Mouse (Mus musculus): ENCODE measurements around the gene Defb22. TPM values are rescaled to one million over a fixed set of nuclear protein-coding genes. Genes with fewer than 3 reads are reported as not detected.

Defb22 gene
- not detected in 2 replicates for polyA plus RNA-seq (2012; ENCODE audit: insufficient read depth, insufficient read length, missing spikeins)

GRCm38 (mm10) chr2:152490038-152490437, at the start of gene Defb22:
Gene Defb22, minus strand, starts transcription at chr2:152490138.
- Histone ChIP-seq H3K4me1 (ENCODE audit: control insufficient read depth, insufficient read depth, low read length) (peaks cover 2% of the 10 kb centered on the region; the same call in 1 of the 2 replicates), H3K27ac (ENCODE audit: insufficient read depth, low read depth, low read length) (no peak within 1 kb of the TSS), H3K4me3 (ENCODE audit: insufficient read depth, low read length) (no peak within 1 kb of the TSS)
- no peak for TF ChIP-seq CTCF (IDR thresholded peaks at IDR 0.05; ENCODE audit: low read depth, low read length)
- TF ChIP-seq POLR2A (IDR thresholded peaks at IDR 0.05; ENCODE audit: borderline replicate concordance, low read depth, low read length), result no peak

DNA sequence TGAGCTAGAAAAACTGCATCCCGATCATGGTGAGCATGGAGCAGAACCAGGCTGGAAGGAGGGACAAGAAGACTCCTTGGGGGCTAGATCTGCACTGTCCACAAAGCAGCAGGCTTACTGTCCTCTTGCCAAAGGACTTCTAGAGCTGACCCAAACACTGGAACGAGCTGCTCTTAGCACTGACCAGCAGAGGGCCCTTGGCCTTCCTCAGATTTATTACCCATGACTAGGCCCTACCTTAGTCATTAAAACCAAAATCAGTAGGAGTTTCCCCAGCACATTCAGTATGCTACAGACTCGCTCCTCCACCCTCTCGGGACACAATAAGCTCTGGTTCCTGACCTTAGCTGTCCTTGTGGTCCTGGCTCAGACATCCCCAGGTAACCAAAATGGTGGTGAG, 28.0 kb upstream of the Defb22 start, which contains the start of gene Defb28:
Gene Defb28 (plus strand): TSS at position 275 of the 400 bp plus-strand sequence.
- no peak within 1 kb of the TSS for H3K27ac ChIP-seq (ENCODE audit: insufficient read depth, low read depth, low read length)
- H3K4me3 ChIP-seq (ENCODE audit: insufficient read depth, low read length), result no peak within 1 kb of the TSS
- TF ChIP-seq CTCF (IDR thresholded peaks at IDR 0.05; ENCODE audit: low read depth, low read length) (no peak), POLR2A (IDR thresholded peaks at IDR 0.05; ENCODE audit: borderline replicate concordance, low read depth, low read length) (no peak)
- no peaks in the 10 kb centered on the region for H3K4me1 ChIP-seq (ENCODE audit: control insufficient read depth, insufficient read depth, low read length)

DNA sequence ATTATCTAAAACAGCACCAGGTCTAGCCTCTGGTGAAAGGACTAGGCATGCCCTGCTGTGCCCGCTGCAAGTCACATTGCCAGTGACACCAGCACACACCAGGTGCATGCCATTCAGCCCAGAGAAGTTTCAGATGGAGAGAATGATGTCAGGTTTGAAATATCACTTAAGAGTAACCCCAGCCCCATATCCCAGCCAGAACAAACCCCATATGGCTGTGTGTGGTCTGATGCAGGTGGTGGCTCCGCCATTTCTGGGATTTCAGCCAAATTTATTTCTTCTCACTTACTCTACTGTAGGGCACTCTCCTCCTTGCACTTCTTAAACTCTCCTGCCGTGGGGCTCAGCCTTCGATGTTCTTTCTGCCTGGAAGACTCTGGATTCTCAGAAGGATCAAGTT, 26.1 kb upstream of the Defb22 start:
- TF ChIP-seq CTCF (IDR thresholded peaks at IDR 0.05; ENCODE audit: low read depth, low read length), result no peak
- TF ChIP-seq POLR2A (IDR thresholded peaks at IDR 0.05; ENCODE audit: borderline replicate concordance, low read depth, low read length), result no peak
- H3K4me3 ChIP-seq (ENCODE audit: insufficient read depth, low read length), result no peak overlapping the region
- no peak overlapping the region for H3K27ac ChIP-seq (ENCODE audit: insufficient read depth, low read depth, low read length)
- peaks cover 3% of the 10 kb centered on the region; the same call in 1 of the 2 replicates for H3K4me1 ChIP-seq (ENCODE audit: control insufficient read depth, insufficient read depth, low read length)

GRCm38 (mm10) chr2:152511592-152511991, 21.7 kb upstream of the Defb22 start, which contains the start of gene Defb26:
Gene Defb26, minus strand, starts transcription at chr2:152511692.
- H3K4me1 ChIP-seq (ENCODE audit: control insufficient read depth, insufficient read depth, low read length), result peaks cover 3% of the 10 kb centered on the region; the same call in 1 of the 2 replicates
- H3K27ac ChIP-seq (ENCODE audit: insufficient read depth, low read depth, low read length), result no peak within 1 kb of the TSS
- no peak for TF ChIP-seq CTCF (IDR thresholded peaks at IDR 0.05; ENCODE audit: low read depth, low read length)
- TF ChIP-seq POLR2A (IDR thresholded peaks at IDR 0.05; ENCODE audit: borderline replicate concordance, low read depth, low read length), result no peak
- no peak within 1 kb of the TSS for H3K4me3 ChIP-seq (ENCODE audit: insufficient read depth, low read length)

GRCm38 (mm10) chr2:152503950-152504349, 14.0 kb upstream of the Defb22 start:
- no peak overlapping the region for H3K27ac ChIP-seq (ENCODE audit: insufficient read depth, low read depth, low read length)
- H3K4me1 ChIP-seq (ENCODE audit: control insufficient read depth, insufficient read depth, low read length), result no peaks in the 10 kb centered on the region

DNA sequence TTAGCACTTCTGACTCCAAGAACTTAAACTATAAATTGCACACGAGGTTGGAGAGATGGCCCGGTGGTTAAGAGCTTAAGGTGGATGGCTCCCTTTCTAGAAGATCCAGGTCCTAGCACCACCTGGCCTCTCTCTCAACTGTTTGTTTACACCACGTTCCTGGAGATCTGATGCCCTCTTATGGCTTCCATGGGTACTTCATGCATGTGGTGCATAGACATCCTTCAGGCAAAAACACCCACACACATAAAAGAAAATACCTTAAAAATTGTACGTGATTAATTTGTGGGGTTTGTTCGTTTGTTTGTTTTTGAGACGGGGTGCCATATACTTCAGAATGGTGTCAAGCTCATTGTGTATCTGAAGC, 10.9 kb upstream of the Defb22 start:
- Histone ChIP-seq H3K27ac (ENCODE audit: insufficient read depth, low read depth, low read length) (no peak overlapping the region), H3K4me1 (ENCODE audit: control insufficient read depth, insufficient read depth, low read length) (no peaks in the 10 kb centered on the region), H3K4me3 (ENCODE audit: insufficient read depth, low read length) (no peak overlapping the region)
- TF ChIP-seq CTCF (IDR thresholded peaks at IDR 0.05; ENCODE audit: low read depth, low read length), result no peak
- TF ChIP-seq POLR2A (IDR thresholded peaks at IDR 0.05; ENCODE audit: borderline replicate concordance, low read depth, low read length), result no peak

More at GRCm38 (mm10) chr2:152503950-152504349, 14.0 kb upstream of the Defb22 start:
- TF ChIP-seq CTCF (IDR thresholded peaks at IDR 0.05; ENCODE audit: low read depth, low read length) (no peak), POLR2A (IDR thresholded peaks at IDR 0.05; ENCODE audit: borderline replicate concordance, low read depth, low read length) (no peak)
- no peak overlapping the region for H3K4me3 ChIP-seq (ENCODE audit: insufficient read depth, low read length)

DNA sequence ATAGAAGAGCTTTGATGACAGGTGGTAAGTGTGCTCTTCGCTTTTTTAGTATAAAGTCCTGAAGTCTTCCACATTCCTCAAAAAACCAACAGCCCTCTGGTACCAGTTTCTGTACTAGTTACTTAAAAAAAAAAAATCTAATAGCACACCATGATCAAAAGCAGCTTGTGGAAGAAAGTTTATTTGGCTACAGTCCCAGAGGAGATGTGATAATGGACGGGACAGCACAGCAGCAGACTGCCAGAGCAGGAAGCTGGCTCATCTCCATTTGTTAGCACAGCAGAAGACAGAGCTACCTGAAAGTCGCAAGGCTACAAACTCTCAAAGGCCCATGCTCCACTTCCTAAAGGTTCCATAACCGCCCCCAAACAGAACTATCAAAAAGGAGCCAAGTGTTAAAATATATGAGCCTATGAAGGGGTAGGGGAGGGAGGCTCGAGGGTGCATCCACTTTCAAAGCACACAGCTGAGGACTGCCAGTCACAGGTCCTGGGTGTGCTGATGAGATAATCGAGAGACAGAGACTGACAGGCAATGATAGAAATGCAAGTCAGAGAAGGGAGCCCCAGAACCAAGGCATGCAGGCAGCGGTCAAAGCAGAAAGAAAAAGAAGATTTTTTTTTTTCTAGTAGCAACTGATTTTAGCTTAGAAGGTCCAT, 10.4 kb upstream of the Defb22 start:
- H3K4me3 ChIP-seq (ENCODE audit: insufficient read depth, low read length), result no peak overlapping the region
- no peak overlapping the region for H3K27ac ChIP-seq (ENCODE audit: insufficient read depth, low read depth, low read length)
- TF ChIP-seq CTCF (IDR thresholded peaks at IDR 0.05; ENCODE audit: low read depth, low read length) (no peak), POLR2A (IDR thresholded peaks at IDR 0.05; ENCODE audit: borderline replicate concordance, low read depth, low read length) (no peak)
- H3K4me1 ChIP-seq (ENCODE audit: control insufficient read depth, insufficient read depth, low read length), result no peaks in the 10 kb centered on the region

DNA sequence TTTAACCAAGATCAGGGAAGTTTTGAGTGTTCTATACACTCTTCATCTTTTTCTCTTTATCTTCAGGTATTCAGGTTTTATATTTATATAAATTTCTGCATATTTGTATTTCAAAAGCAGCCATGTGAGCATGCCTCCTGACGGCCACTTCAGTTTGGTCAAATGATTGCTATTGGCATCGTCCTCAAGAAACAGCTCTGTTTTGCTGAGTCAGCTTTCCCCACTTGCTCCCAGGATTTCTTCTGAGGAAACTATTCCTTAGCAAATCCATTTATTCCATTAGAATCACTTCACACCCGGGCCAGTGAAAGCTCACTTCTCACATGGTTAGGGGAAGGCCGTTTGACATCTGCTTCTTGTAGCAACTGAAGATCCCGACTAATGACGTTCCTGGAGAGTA, 8.1 kb upstream of the Defb22 start:
- H3K4me1 ChIP-seq (ENCODE audit: control insufficient read depth, insufficient read depth, low read length), result no peaks in the 10 kb centered on the region
- H3K27ac ChIP-seq (ENCODE audit: insufficient read depth, low read depth, low read length), result no peak overlapping the region
- H3K4me3 ChIP-seq (ENCODE audit: insufficient read depth, low read length), result no peak overlapping the region
- TF ChIP-seq CTCF (IDR thresholded peaks at IDR 0.05; ENCODE audit: low read depth, low read length), result no peak
- no peak for TF ChIP-seq POLR2A (IDR thresholded peaks at IDR 0.05; ENCODE audit: borderline replicate concordance, low read depth, low read length)

- Histone ChIP-seq H3K4me1 (ENCODE audit: control insufficient read depth, insufficient read depth, low read length) (no peaks in the 10 kb centered on the region), H3K27ac (ENCODE audit: insufficient read depth, low read depth, low read length) (no peak overlapping the region), H3K4me3 (ENCODE audit: insufficient read depth, low read length) (no peak overlapping the region)
- no peak for TF ChIP-seq CTCF (IDR thresholded peaks at IDR 0.05; ENCODE audit: low read depth, low read length)
- no peak for TF ChIP-seq POLR2A (IDR thresholded peaks at IDR 0.05; ENCODE audit: borderline replicate concordance, low read depth, low read length)
Observed at GRCm38 (mm10) chr2:152493151-152493550, 3.2 kb upstream of the Defb22 start.

DNA sequence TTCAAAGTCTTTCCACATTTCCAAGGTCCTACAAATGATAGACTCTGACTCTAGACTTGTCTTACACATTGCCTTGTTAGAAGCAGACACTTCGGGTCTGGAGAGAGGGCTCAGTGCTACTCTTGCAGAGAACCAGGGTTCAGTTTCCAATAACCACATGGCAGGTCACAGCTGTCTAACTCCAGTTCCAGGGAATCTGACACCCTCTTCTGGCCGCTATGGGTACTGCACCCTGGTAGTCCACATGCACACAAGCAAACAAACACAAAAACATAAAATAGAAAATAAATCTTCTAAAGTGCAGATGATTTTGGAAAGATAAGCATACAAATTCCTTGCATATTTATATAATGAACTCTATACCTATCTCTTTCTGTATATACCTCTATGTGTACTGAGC, 2.9 kb downstream of the Defb22 start:
- TF ChIP-seq CTCF (IDR thresholded peaks at IDR 0.05; ENCODE audit: low read depth, low read length), result no peak
- no peak for TF ChIP-seq POLR2A (IDR thresholded peaks at IDR 0.05; ENCODE audit: borderline replicate concordance, low read depth, low read length)
- Histone ChIP-seq H3K27ac (ENCODE audit: insufficient read depth, low read depth, low read length) (no peak overlapping the region), H3K4me3 (ENCODE audit: insufficient read depth, low read length) (no peak overlapping the region)

More for the DNA sequence above, 2.9 kb downstream of the Defb22 start:
- peaks cover 2% of the 10 kb centered on the region; the same call in 1 of the 2 replicates for H3K4me1 ChIP-seq (ENCODE audit: control insufficient read depth, insufficient read depth, low read length)

Data from bone marrow macrophage, adult 2 months (primary cell).